Mouse (Mus musculus) CD4-positive, CD25-positive, alpha-beta regulatory T cell, adult 2 months (primary cell): ENCODE measurements around the gene Mical3.
A peak's percentile ranks its signal among the peaks of the same experiment; 100 is the strongest.

Source experiments
- DNase-seq: peaks from one replicate; pipeline ENCODE4 v3.0.0-alpha.2; 2012; ENCODE audit warnings: low read depth, low spot score

The Mical3 gene

DNA sequence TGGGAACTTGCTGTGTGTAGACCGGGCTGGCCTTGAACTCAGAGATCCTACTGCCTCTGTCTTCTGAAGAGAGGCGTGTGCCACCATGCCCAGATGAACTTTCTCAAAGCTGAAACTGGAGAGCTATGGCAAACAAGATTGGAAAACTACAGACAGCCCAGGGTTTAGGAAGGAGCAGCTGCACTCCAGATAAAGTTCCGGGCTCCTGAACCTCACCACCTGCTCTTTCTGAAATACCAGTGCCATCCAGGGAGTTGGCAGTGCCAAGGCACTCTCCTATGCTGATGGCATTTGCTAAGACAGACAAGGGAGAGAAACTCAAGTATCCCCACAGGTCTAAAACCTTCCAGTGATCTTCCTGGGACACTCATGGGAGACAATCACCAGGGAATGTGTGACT, 166.6 kb downstream of the Mical3 start:
- no peak for DNase-seq

DNA sequence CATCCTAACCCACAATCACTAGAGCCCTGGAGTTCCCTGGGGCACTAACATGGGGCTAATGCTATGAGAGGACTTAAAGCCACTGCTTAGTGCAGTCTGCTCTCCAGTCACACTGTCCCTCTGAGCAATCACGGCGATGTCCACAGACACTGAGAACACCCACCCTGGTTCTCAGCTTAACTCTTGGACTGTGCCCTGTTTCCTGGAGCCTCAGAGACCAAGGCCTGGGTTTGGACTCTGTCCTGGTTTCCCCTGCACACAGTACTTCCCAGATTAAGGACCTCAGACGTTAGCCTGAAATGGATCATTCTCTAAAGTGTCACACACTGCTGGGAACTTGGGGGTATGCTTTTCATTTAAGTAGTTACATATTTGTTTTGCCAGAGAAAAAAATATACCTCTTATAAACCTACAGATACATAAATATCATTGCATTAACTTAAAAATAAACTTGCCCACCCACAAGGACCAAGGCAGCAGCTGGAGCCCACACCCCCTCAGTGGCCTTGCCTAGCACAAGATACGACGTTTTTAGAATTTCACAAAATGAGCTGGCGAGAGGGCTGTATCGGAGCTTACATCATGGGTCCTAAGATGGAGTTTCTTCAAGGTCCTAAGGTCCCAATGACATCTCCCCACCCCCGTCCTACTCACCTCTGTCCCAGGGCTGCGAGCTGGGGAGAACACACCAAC, 170.3 kb downstream of the Mical3 start:
- DNase-seq, result no peak

DNA sequence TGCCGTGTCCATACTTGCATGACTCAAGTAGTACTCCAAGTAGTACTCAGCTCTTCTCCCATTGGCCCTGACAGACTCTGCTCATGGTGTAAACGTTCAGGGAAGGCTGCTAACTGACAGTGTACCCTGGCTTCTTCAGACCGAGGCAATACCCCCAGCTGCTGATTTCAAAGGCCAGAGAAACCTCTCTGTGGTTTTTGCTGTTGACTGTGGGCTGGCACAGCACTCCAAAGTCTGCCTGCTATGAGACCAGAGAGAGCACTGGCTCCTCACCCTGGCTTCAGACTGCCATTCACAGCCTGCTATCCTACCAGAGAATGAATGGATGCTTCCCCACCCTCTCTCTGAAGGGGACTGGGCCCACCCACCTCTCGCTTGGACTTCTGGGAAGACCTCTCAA, 173.5 kb downstream of the Mical3 start:
- no peak for DNase-seq

DNA sequence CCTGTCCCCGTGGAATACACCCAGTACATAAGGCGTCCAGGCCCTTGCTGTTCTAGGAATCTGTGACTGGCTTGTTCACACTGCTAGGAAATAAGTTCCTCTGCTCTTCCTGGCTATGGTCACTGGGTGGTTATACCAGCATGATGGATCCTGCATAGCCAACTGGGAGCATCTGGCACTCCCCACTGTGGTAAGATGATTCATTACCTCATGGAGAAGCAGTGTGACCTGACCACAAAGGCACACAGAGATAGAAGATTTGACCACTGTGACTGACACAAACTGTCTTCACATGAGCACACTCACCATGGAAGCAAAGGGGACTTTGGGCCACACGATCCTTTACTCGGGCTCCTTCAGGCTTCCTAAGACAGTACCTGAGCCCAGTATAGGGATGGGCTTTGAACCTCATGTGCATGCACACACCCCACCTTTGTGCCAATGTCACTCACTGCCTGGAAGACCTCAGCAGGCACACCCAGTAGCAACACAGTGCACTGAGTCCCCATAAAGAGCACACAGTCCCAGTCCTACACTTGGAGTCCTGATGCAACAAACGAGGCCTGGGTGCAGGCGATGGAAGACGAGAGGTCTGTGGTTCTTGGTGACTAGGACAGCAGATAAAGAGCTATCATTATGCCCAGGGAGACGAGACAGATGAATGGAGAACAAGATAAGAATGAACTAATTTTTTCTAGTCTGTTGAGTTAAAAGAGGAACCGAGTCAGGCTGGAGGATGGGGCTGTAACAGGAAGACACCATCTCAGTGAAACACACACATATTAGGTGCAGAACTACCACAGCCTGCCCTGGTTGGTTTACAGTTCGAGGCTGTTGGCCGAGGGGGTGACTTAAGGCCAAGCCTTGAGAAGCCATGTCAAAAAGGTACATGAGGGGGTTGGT, 174.3 kb downstream of the Mical3 start:
- no peak for DNase-seq

DNA sequence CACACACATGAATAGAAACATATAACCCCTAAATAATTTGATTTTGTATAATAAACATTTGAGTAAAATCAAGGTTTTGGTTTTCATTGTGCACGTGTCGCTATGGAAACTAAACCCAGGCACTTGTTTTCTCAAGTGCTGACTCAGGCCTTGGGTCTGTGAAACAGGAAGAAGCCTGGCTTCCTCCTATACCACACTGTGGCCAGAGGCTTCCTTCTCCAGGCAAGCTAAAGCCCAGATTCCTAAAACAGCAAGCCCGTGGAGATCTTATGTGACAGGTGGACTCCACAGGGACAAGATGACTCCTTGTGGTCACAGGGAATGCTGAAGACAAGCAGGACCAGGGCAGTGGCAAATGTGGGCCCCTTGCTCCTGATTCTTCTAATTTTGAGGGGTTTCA, 175.6 kb downstream of the Mical3 start:
- peak; percentile 64 for DNase-seq

DNA sequence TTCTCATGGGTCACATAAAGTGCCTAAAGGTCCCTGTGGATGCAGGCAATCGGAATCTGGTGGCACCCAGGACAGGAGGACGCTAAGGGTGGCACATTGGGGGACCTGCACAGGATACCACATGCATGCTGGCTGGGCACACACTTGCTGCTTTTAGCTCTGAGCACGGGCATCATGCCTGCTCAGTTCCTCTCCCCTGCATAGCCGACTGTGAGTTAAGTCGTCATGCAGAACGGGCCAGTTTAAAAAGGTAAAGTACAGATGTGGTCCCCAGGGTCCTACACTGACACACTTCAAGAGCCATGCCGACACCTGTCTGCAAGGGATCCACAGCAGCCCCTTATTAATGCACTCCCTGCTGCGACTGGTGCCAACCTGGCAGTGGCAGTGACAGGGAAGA, 176.6 kb downstream of the Mical3 start:
- DNase-seq, result no peak

DNA sequence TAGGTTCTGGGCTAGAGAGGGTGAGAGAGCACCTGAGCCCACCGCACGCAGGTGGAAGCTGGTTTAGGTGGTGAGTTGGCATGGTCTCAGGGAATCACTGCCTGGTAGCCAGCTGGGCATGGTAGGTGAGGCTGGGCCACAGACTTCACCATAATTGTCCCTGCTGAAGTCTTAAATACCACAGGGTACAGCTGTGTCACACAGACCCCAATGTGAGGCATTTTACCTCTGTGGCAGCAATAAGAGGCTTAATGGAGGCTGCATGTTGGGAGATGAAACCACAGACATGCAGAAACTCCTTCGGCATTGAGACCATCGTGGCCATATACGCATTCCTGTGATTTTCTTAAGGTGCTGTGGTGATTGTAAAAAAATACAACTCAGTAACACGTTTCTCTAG, 178.3 kb downstream of the Mical3 start:
- DNase-seq, result no peak

DNA sequence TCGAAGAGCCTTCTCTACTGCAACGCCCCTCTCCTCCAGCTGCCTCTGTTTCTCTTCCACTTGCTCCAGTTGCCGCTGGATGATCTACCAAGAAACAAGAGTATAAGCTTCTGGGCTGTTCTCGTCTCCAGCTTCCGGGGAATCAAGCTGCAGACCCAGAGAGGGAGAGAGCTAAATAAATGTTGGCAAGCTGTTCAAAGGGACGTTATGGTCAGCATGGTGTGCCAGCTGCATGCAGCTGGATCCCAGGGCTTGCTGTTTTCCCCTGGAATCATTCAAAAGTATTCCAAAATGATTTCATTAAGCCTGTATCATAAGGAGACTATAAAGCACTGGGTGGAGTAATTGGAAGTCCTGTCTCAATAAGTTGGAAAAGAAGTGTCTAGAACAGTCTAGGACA, 179.5 kb downstream of the Mical3 start:
- DNase-seq, result no peak

DNA sequence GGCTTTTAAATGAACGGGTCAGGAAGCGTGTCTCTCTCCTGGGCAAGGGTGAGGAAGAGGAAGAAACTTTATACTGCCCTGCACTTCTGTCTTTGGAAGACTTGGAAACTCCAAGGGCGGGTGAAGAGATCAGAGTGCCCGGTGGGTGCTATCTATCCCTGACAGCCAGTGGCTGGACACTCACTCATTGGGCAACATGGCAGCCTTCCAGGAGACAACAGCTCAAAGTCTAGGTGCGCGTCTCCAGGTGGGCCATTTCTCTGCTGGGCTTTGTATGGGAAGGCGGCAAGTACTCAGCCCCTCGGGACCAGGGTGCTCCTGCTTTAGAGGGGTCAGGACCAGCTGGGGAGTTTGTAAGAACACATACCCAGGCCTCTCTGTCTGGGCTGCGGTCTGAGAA, 185.3 kb downstream of the Mical3 start:
- no peak for DNase-seq

DNA sequence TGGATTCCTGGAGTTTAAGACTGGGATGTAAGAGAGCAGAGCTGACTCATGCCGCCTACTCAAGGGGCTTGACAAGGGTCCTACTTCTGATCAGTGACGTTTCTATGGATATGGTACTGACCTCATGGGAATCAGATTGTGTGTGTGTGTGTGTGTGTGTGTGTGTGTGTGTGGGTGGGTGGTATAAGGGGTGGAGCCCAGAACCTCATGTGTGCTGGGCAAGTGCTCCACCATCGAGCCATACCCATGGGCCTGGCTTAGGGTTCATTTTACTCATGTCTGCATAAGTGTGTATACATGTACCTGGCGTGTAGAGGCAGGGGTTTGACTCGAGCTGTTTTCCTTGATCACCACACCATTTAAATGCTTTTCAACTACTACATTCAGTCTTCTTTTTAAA, 186.8 kb downstream of the Mical3 start:
- no peak for DNase-seq

DNA sequence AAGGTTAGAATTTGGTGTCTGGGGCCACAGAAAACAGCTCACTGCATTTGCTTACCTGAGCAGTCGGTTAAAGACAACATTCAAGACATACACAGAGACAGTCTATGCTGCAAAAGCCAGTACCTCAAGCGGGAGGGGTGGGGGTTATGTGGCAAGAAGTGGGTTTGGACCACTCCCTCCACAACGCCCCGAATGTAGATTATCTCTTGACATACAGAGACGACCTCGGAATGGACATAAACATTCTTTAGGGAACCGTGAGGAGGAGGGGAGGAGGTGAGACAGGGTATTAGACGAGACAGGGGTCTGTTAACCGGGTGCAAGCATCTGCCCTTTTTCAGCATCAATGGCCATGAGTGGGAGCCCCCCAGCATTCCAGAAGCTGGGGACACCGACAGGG, 187.2 kb downstream of the Mical3 start:
- DNase-seq, result no peak

DNA sequence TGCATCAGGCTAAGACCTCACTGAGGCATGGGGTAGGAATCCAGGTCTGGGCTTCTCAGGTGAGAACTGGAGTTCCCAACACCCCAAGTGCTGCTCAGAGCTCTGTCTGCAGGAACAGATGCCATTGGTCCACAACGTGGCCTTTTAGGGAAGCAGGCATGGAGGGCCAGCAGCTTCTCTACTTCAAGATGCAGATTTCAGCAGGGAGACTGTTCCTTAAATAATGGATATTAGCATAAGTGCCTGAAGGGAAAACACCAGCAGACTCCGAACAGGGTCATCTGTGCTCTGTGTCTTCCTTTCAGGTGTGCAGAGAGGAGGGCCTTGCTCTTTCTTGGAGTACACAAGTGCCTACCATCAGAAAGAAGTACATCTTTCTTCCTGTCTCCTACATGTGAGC, 187.7 kb downstream of the Mical3 start:
- DNase-seq, result no peak

DNA sequence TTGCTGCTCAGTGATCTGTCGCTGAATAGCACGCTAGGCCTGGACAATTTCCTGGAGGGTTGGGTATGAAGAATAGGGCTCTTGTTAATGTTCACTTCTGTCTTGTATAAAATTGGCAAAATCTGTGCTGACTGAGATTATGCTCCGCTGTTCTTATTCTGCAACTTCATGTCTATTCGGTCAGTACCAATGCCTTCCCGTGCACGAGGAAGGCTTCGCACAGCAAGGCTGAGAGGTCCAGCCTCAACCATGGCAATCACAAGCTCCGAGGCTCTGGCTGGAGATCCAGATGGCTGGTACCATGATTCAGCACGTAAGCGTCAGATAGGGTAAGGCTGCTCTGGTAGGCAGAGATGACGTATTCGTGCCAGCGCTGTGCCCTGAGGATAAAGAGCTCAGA, 189.2 kb downstream of the Mical3 start:
- no peak for DNase-seq

DNA sequence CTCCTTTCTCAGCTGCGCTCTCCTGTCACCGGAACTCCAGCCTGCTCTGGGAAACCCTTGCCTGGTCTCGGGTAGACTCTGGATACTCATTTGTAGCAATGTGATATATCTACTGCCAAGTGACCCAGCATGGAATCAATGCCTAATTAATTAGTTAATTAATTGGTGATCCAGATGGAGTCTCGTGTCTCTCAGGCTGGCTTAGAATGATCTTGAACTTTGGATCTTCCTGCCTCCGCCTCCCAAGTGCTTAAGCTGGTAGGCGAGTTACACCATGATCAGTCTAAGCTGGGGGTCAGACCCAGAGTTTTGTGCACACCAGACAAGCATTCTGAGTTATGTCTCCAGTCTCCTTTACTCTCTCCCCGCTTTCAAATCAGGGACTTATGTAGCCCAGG, 189.7 kb downstream of the Mical3 start:
- DNase-seq, result no peak

DNA sequence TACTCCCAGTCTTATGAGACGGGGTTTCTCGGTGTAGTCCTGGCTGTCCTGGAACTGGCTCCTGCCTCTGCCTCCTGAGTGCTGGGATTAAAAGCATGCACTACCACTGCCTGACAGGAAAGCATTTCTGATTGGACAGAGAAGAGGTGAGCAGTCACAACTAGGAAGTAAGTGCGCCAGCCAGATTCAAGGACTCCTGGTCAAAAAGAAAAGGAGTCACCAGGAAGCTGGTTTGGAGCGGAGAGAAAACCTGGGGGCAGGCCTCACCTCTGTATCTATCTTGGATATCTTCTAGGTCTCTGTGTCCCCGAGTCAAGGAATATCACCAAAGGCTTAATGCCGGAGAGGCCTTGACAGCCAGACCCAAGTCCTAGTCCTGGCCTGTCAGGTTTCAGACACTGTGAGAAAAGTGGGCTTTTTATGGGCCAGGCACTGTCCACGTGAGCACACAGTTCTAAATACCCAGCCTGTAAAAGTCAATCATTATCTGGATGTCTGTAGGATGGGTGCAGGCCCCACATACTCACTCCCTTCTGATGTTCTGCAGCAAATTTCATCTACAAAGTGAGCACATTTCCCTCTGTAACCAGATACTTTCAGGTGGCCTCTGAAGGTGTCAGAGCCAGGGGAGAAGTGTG, 190.2 kb downstream of the Mical3 start:
- DNase-seq, result no peak

DNA sequence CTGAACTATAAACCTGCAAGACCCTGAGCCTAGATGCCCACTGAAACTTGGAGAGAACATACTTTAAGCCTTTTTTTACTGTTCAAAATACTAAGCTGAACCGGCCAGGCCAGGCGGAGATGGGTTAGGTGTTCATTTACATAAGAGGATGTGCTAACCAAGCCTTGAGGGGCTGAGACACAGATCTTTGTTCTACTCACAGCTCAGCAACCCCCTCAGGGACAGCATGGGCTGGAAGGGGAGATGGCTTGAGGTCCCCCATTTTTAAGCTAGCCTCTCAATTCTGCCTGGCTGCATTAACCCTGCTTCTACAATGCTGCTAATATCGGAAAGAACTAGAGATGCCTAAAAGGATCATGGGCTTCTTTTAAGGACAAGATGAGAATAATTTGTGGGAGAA, 191.0 kb downstream of the Mical3 start:
- no peak for DNase-seq

DNA sequence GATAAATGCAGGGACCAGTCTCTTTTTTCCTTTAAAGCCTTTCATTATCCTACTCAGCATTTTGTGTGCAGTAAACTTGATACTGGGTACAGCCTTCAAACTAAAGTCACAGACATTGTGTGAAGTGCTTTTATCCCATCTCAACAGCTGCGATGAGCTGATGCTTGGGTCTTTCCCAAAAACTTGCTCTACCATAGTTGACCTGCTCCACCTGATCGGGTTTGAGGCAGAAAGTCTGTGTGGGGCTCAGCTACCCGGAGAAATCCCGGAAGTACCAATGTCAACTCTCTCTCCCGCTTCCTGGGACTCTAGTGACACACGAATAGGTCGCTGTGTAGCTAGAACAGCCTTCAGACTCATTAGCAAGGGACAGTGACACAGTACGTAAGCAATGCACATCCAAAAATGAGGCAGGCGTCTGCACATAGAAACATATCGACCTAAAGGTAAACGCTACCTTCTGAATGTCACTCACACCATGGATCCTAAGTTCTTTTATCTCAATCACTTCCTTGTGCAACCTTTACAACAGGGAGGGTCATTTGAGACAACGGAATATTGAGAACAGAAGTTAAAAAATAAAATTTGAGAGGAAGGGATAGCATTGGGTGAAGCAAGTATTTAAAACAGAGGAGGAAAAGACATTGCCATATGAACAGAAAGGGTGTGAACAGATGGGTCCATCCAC, 191.9 kb downstream of the Mical3 start:
- DNase-seq, result no peak

DNA sequence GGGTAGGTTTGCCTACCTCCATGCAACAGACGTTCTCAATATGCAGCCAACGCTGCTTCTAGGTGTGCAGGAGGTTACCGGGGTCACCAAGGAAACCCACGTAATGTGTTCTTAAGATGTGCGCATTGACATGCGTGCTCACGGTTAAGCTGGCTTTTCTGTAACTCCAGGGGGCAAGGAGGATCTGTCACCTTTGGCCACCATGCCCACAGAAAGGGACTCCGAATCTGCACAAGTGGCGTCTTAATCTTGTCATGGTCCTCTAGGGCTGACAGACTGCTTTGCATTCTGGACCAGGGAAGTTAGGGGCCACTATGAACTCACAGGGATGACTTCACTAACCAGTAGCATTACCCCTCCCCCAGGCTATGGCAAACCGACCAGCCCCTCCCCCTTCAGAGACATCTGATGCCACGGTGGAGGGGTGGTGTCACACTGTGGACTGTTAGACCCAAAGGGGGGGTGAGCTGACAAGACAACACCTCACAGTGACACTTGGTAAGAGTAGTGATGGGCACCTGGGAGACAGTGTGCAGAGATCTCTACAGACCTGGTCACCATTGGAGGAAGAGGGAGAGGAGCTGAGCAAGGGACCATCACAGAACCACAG, 192.7 kb downstream of the Mical3 start:
- DNase-seq, result no peak

DNA sequence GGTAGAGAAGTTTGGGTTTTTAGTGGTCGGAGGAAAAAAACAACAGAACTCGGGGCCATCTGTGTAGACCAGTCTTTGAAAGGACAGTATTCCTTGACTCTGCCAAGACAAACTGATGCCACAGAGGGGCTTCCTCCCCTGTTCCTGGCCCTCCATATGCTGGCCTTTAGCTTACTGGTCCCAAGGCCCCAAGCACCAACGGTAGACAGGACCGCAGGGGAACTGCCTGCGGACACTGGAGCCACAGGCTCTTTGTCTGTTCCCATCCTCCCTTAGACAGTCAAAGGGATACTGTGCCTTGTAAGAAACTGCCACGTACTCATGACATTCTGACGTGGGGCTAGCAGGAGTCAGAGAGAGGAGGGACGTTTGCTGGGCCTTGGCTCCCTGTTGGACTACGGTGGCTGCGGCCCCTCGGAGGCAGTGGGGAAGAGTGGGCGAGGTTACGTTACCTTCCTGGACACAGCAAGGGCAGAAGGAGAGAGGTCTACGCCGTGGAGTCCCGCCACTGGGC, 193.6 kb downstream of the Mical3 start:
- no peak for DNase-seq

DNA sequence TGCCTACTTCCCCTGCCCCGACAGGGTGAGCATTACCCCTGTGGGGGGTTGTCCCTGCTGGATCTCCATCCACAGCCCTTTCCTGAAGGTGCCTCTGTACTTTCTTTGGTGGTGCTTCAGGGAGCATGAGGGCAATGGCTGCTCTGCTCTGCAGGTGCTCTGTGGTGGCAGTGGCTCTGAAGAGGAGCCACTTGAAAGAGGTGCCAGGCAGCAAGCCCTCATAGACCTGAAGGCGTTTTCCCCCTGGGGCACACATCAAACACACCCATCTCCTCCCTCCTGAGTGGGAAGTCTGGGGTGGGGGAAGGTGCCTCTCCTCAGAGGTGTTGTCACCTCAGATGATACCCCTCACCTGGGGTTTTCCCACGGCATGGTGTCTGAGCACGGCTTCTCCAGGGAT, 196.6 kb downstream of the Mical3 start:
- peak; percentile 27 for DNase-seq

DNA sequence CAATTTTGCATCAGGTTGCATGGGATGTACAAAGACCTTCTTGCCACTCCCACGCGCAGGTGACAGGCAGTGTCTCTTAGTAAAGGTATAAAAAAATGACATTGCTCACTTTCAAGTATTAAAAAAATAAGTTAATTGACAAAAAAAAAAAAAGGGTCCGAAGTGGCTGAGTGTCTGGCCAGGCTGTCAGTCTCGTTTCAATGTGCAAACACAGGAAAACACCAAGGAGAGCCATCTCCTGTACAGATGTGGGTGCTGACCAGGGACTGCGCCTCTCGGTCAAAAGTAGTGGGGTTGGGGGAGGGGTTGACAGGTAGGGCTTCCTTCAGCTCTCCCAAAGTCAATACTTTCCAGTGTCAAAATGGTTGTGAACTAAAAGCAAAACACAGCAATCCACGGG, 197.1 kb downstream of the Mical3 start:
- DNase-seq, result no peak
